Mouse (Mus musculus): ENCODE data around the gene F13b. TPM values are rescaled to one million over a fixed set of nuclear protein-coding genes. Genes with fewer than 3 reads are reported as not detected.

Gene F13b
- total and polyA plus RNA-seq, 2 experiments: 47.5 to 444 TPM

DNA sequence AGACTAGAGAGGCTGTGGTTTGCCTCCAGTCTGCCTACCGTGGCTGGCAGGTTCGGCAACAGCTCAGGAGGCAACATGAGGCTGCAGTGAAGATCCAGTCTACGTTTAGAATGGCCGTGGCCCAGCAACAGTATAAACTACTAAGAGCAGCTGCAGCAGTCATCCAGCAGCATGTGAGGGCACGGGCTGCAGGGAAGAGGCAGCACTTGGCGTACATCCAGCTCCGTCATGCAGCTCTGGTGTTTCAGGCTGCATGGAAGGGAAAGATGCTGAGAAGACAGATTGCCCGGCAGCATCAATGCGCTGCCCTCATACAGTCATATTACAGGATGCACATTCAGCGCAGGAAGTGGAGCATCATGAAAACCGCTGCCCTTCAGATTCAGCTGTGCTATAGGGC is 22.6 kb upstream of the F13b start:
- WGBS: 89% methylated on average over 11 of the region's 11 CpGs
- Histone ChIP-seq H3K27ac (replicated peaks; ENCODE audit: insufficient read depth, low read depth, low read length) (no peak overlapping the region), H3K79me2 (ENCODE audit: control insufficient read depth, insufficient read depth, low read length) (no peaks in the 10 kb centered on the region), H3K9ac (ENCODE audit: low read depth, low read length) (no peak overlapping the region), H3K27me3 (ENCODE audit: control insufficient read depth, insufficient read depth, low read length) (no peaks in the 10 kb centered on the region), H3K36me3 (ENCODE audit: control insufficient read depth, insufficient read depth, low read length) (no peaks in the 10 kb centered on the region), H3K4me1 (ENCODE audit: control insufficient read depth, insufficient read depth, low read length) (no peaks in the 10 kb centered on the region), H3K4me3 (ENCODE audit: insufficient read depth, low read depth, low read length) (no peak overlapping the region)
- DNase-seq (ENCODE audit: extremely low read depth, low read depth, low spot score): no peak
- TF ChIP-seq POLR2A (IDR thresholded peaks at IDR 0.05; ENCODE audit: extremely low read depth, insufficient read depth, low read length) (no peak), CTCF (IDR thresholded peaks at IDR 0.05; ENCODE audit: low read depth, low read length) (no peak)

DNA sequence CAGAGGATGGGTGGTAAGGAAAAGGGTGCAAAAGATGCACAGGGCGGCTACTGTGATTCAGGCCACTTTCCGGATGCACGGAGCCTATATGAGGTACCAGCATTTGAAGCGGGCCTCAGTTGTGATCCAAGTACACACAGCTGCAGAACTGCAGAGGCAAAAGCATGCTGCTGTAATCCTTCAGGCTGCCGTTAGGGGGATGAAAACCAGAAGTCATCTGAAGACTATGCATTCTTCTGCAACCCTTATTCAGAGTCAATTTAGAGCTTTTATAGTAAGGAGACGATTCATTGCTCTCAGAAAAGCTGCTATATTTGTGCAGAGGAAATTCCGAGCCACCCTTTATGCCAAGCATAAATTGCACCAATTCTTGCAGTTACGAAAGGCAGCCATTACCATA is 21.3 kb upstream of the F13b start:
- H3K36me3 ChIP-seq (ENCODE audit: control insufficient read depth, insufficient read depth, low read length): no peaks in the 10 kb centered on the region
- TF ChIP-seq POLR2A (IDR thresholded peaks at IDR 0.05; ENCODE audit: extremely low read depth, insufficient read depth, low read length) (no peak), CTCF (IDR thresholded peaks at IDR 0.05; ENCODE audit: low read depth, low read length) (no peak)

DNA sequence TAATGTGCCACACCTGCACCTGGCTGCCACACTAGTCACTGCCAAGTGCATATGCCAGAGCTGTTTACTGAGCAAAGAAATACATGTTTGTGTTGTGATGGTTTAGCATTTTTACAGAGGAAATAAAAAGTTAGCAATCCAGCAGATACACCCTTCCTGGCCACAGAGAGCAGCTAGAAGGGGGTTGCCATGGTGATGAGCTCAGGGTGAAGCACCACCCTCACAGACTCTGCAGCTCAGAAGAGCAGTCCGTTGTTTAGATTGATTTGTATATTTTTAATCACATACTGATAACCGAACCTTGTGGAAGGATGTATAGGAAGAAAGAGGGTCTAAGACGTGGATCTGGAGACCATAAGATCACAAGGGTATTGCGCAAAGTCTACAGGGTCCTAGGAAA is 20.4 kb upstream of the F13b start:
- Histone ChIP-seq H3K4me3 (ENCODE audit: insufficient read depth, low read depth, low read length) (no peak overlapping the region), H3K27ac (replicated peaks; ENCODE audit: insufficient read depth, low read depth, low read length) (no peak overlapping the region), H3K36me3 (ENCODE audit: control insufficient read depth, insufficient read depth, low read length) (no peaks in the 10 kb centered on the region), H3K4me1 (ENCODE audit: control insufficient read depth, insufficient read depth, low read length) (no peaks in the 10 kb centered on the region), H3K27me3 (ENCODE audit: control insufficient read depth, insufficient read depth, low read length) (no peaks in the 10 kb centered on the region), H3K9ac (ENCODE audit: low read depth, low read length) (no peak overlapping the region), H3K79me2 (ENCODE audit: control insufficient read depth, insufficient read depth, low read length) (no peaks in the 10 kb centered on the region)
- WGBS: 83% methylated on average over 4 of the region's 4 CpGs
- TF ChIP-seq CTCF (IDR thresholded peaks at IDR 0.05; ENCODE audit: low read depth, low read length): no peak
- no peak for TF ChIP-seq POLR2A (IDR thresholded peaks at IDR 0.05; ENCODE audit: extremely low read depth, insufficient read depth, low read length)
- no peak for DNase-seq (ENCODE audit: extremely low read depth, low read depth, low spot score)

More for the DNA sequence above, 21.3 kb upstream of the F13b start:
- Histone ChIP-seq H3K4me3 (ENCODE audit: insufficient read depth, low read depth, low read length) (no peak overlapping the region), H3K79me2 (ENCODE audit: control insufficient read depth, insufficient read depth, low read length) (no peaks in the 10 kb centered on the region), H3K27me3 (ENCODE audit: control insufficient read depth, insufficient read depth, low read length) (no peaks in the 10 kb centered on the region), H3K27ac (replicated peaks; ENCODE audit: insufficient read depth, low read depth, low read length) (no peak overlapping the region), H3K4me1 (ENCODE audit: control insufficient read depth, insufficient read depth, low read length) (no peaks in the 10 kb centered on the region), H3K9ac (ENCODE audit: low read depth, low read length) (no peak overlapping the region)
- no peak for DNase-seq (ENCODE audit: extremely low read depth, low read depth, low spot score)
- 95% methylated on average over 8 of the region's 8 CpGs for WGBS

DNA sequence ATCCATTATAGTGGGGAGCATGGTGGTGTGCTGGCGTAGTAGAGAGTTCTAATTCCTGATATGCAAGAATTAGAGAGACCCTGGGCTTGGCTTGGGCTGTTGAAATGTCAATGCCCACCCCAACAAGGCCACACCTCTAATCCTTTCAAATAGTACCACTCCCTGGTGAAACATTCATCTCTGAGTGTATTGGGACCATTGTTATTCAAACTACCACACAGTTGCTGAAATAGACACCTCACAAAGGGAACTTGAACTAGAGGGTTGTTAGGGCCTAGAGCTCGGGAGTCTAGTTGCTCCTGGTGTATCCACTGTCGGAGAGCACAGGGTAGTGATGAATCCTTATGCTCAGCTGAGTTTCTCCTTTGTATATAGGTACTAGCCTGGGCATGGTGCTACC is 6.9 kb upstream of the F13b start:
- H3K4me3 ChIP-seq (ENCODE audit: insufficient read depth, low read depth, low read length): no peak overlapping the region
- no peak overlapping the region for H3K9ac ChIP-seq (ENCODE audit: low read depth, low read length)
- no peak overlapping the region for H3K27ac ChIP-seq (replicated peaks; ENCODE audit: insufficient read depth, low read depth, low read length)
- no peak for DNase-seq (ENCODE audit: extremely low read depth, low read depth, low spot score)
- H3K4me1 ChIP-seq (ENCODE audit: control insufficient read depth, insufficient read depth, low read length): no peaks in the 10 kb centered on the region
- H3K27me3 ChIP-seq (ENCODE audit: control insufficient read depth, insufficient read depth, low read length): no peaks in the 10 kb centered on the region
- 96% methylated on average over 3 of the region's 3 CpGs for WGBS
- H3K36me3 ChIP-seq (ENCODE audit: control insufficient read depth, insufficient read depth, low read length): no peaks in the 10 kb centered on the region
- H3K79me2 ChIP-seq (ENCODE audit: control insufficient read depth, insufficient read depth, low read length): no peaks in the 10 kb centered on the region
- TF ChIP-seq CTCF (IDR thresholded peaks at IDR 0.05; ENCODE audit: low read depth, low read length) (no peak), POLR2A (IDR thresholded peaks at IDR 0.05; ENCODE audit: extremely low read depth, insufficient read depth, low read length) (no peak)

DNA sequence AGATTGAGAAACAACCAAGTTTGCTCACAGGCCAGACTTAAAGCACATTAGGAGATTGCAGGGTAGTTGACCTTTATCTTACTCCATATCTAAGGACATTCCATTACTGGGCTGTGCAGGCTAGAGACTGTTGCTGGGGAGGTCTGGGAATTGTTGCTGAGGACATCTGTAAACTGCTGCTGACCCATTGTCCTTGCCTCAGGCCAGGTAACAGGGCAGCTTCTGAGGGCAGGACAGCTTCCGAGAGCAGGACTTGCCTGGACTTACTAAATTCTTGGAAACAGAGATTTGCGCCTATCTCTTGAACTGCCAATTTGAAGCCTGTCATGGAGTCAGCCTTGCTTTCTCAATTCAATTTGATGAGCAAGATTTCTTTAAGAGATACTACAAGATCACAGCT is 6.1 kb upstream of the F13b start:
- H3K27me3 ChIP-seq (ENCODE audit: control insufficient read depth, insufficient read depth, low read length): no peaks in the 10 kb centered on the region
- H3K27ac ChIP-seq (replicated peaks; ENCODE audit: insufficient read depth, low read depth, low read length): no peak overlapping the region
- no peak overlapping the region for H3K9ac ChIP-seq (ENCODE audit: low read depth, low read length)
- no peaks in the 10 kb centered on the region for H3K36me3 ChIP-seq (ENCODE audit: control insufficient read depth, insufficient read depth, low read length)
- 0 out of 2 replicates have a peak, but pooled peaks cover under 1% of the 10 kb centered on the region for H3K4me1 ChIP-seq (ENCODE audit: control insufficient read depth, insufficient read depth, low read length)
- 83% methylated on average over 2 of the region's 2 CpGs for WGBS
- H3K4me3 ChIP-seq (ENCODE audit: insufficient read depth, low read depth, low read length): no peak overlapping the region
- no peak for DNase-seq (ENCODE audit: extremely low read depth, low read depth, low spot score)
- H3K79me2 ChIP-seq (ENCODE audit: control insufficient read depth, insufficient read depth, low read length): no peaks in the 10 kb centered on the region; the same call in 1 of the 2 replicates
- no peak for TF ChIP-seq POLR2A (IDR thresholded peaks at IDR 0.05; ENCODE audit: extremely low read depth, insufficient read depth, low read length)

DNA sequence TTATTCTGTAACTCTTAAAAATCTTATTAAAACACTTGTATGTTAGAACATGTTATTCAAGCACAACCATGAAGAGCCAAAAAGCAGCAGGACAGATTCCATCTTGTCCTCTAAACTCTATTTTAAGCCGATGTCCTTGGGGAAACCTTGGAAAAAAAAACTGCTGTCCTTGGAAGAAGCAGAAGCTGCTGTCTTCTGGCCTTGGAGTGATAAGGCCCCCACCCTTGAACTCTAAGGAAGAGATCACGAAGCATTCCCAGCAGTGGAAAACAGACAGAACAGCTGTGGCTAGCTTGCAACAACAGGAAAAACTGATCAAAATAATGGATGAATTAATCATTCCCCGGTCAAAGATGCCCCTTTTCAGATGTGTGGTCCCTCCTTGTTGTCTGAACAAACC is 5.3 kb upstream of the F13b start:
- Histone ChIP-seq H3K79me2 (ENCODE audit: control insufficient read depth, insufficient read depth, low read length) (no peaks in the 10 kb centered on the region; the same call in 1 of the 2 replicates), H3K4me1 (ENCODE audit: control insufficient read depth, insufficient read depth, low read length) (peaks cover 7% of the 10 kb centered on the region; the same call in 1 of the 2 replicates), H3K9ac (ENCODE audit: low read depth, low read length) (no peak overlapping the region), H3K27ac (replicated peaks; ENCODE audit: insufficient read depth, low read depth, low read length) (no peak overlapping the region), H3K27me3 (ENCODE audit: control insufficient read depth, insufficient read depth, low read length) (no peaks in the 10 kb centered on the region), H3K4me3 (ENCODE audit: insufficient read depth, low read depth, low read length) (no peak overlapping the region), H3K36me3 (ENCODE audit: control insufficient read depth, insufficient read depth, low read length) (no peaks in the 10 kb centered on the region)
- no peak for TF ChIP-seq POLR2A (IDR thresholded peaks at IDR 0.05; ENCODE audit: extremely low read depth, insufficient read depth, low read length)
- no peak for TF ChIP-seq CTCF (IDR thresholded peaks at IDR 0.05; ENCODE audit: low read depth, low read length)
- no peak for DNase-seq (ENCODE audit: extremely low read depth, low read depth, low spot score)
- 75% methylated on average over 3 of the region's 3 CpGs for WGBS
